Mouse (Mus musculus) lung, embryonic 14.5 days (tissue): ENCODE measurements around the gene Bach2. TPM values are rescaled to one million over a fixed set of nuclear protein-coding genes. Genes with fewer than 3 reads are reported as not detected.

Source experiments
- ATAC-seq: fragments of 200-750 bp; cut with Nextera tagmentation; 2 replicates; pipeline ENCODE4 v1.8.0; 2017; ENCODE audit warnings: mild to moderate bottlenecking, moderate TSS enrichment, moderate library complexity; ENCODE audit not compliant: insufficient read depth
- DNase-seq: peaks from one replicate; pipeline ENCODE4 v3.0.0-alpha.2; 2015
- H3K27ac ChIP-seq: fragments of 300-500 bp; sonication (generic); 2 replicates; pipeline ENCODE4 v1.5.1; 2014; ENCODE audit warnings: low read depth, mild to moderate bottlenecking, moderate library complexity
- H3K27me3 ChIP-seq: fragments of 300-500 bp; sonication (generic); 2 replicates; pipeline ENCODE4 v1.6.1; 2014; ENCODE audit warnings: low read length, control low read depth; ENCODE audit not compliant: insufficient read depth
- H3K36me3 ChIP-seq: fragments of 300-500 bp; sonication (generic); 2 replicates; pipeline ENCODE4 v1.6.1; 2014; ENCODE audit warnings: control low read depth; ENCODE audit not compliant: insufficient read depth
- H3K4me1 ChIP-seq: fragments of 300-500 bp; sonication (generic); 2 replicates; pipeline ENCODE4 v1.6.1; 2014; ENCODE audit warnings: antibody characterized with exemption, control low read depth; ENCODE audit not compliant: insufficient read depth
- H3K4me2 ChIP-seq: fragments of 300-500 bp; sonication (generic); 2 replicates; pipeline ENCODE4 v1.6.1; 2014; ENCODE audit warnings: mild to moderate bottlenecking
- H3K4me3 ChIP-seq: fragments of 300-500 bp; sonication (generic); 2 replicates; pipeline ENCODE4 v1.5.1; 2014; ENCODE audit warnings: low read depth, low read length
- H3K9ac ChIP-seq: fragments of 300-500 bp; sonication (generic); 2 replicates; pipeline ENCODE4 v1.6.1; 2014
- H3K9me3 ChIP-seq: fragments of 300-500 bp; sonication (generic); 2 replicates; pipeline ENCODE4 v1.6.1; 2016; ENCODE audit warnings: low read depth, low read length, control low read depth
- CTCF ChIP-seq: IDR thresholded peaks from 2 replicates; pipeline ENCODE4 v1.5.1; 2016; ENCODE audit warnings: antibody characterized with exemption, low read depth
- WGBS: fragments of 180-500 bp; shearing (Covaris S2); extraction: QIAGEN DNeasy Blood & Tissue Kit; methylation state at CpG from one replicate; pipeline ENCODE4 v1.1.7; 2014; 5-methylcytosine and 5-hydroxymethylcytosine counted together
- polyA plus RNA-seq: library from polyadenylated mRNA; unstranded; fragments of >200 nt; fragmentation: Nextera tagmentation; extraction: Ambion mirVana; gene quantifications from 2 replicates; pipeline ENCODE4 v1.2.1, GENCODE M21; 2014

Bach2 gene
- polyA plus RNA-seq, 1 experiment from 2014 or later, result 16.1 TPM

GRCm38 (mm10) chr4:32223563-32223962 is 15.0 kb upstream of the Bach2 start:
- Histone ChIP-seq H3K36me3 (no peaks in the 10 kb centered on the region), H3K9ac (no peak overlapping the region), H3K27me3 (no peaks in the 10 kb centered on the region), H3K9me3 (no peaks in the 10 kb centered on the region), H3K4me3 (no peak overlapping the region), H3K27ac (no peak overlapping the region), H3K4me1 (peaks cover 6% of the 10 kb centered on the region; the same call in 1 of the 2 replicates), H3K4me2 (no peak overlapping the region)
- DNase-seq, result no peak
- no peak for TF ChIP-seq CTCF
- ATAC-seq, result no peak

- Histone ChIP-seq H3K36me3 (no peaks in the 10 kb centered on the region), H3K9me3 (no peaks in the 10 kb centered on the region), H3K4me1 (no peaks in the 10 kb centered on the region), H3K4me2 (no peak overlapping the region), H3K27me3 (no peaks in the 10 kb centered on the region), H3K4me3 (no peak overlapping the region), H3K27ac (no peak overlapping the region), H3K9ac (no peak overlapping the region)
- no peak for DNase-seq
- WGBS, result 94% methylated on average over 2 of the region's 2 CpGs
- ATAC-seq, result no peak
- TF ChIP-seq CTCF, result no peak
These were observed 13.4 kb upstream of the Bach2 start for GRCm38 (mm10) chr4:32225191-32225590.

- Histone ChIP-seq H3K9me3 (no peaks in the 10 kb centered on the region), H3K4me1 (no peaks in the 10 kb centered on the region), H3K27me3 (no peaks in the 10 kb centered on the region), H3K9ac (no peak overlapping the region), H3K4me3 (no peak overlapping the region), H3K27ac (no peak overlapping the region), H3K36me3 (no peaks in the 10 kb centered on the region), H3K4me2 (no peak overlapping the region)
- ATAC-seq, result peak; percentile 38; the same call in 1 of the 2 replicates
- DNase-seq, result no peak
- TF ChIP-seq CTCF, result no peak
- 50% methylated on average over 8 of the region's 8 CpGs for WGBS
These were observed 10.5 kb upstream of the Bach2 start for GRCm38 (mm10) chr4:32227970-32228557.

- no peaks in the 10 kb centered on the region for H3K9me3 ChIP-seq
- 84% methylated on average over 10 of the region's 10 CpGs for WGBS
- H3K4me2 ChIP-seq, result no peak overlapping the region
- no peak for TF ChIP-seq CTCF
- no peak for DNase-seq
- H3K9ac ChIP-seq, result no peak overlapping the region
- no peak overlapping the region for H3K27ac ChIP-seq
- no peaks in the 10 kb centered on the region for H3K27me3 ChIP-seq
- no peak overlapping the region for H3K4me3 ChIP-seq
- H3K36me3 ChIP-seq, result no peaks in the 10 kb centered on the region
- ATAC-seq, result no peak
- H3K4me1 ChIP-seq, result no peaks in the 10 kb centered on the region
These were observed 9.3 kb upstream of the Bach2 start for GRCm38 (mm10) chr4:32229266-32229665.

- Histone ChIP-seq H3K27me3 (no peaks in the 10 kb centered on the region), H3K36me3 (no peaks in the 10 kb centered on the region), H3K9ac (no peak overlapping the region), H3K9me3 (no peaks in the 10 kb centered on the region), H3K27ac (no peak overlapping the region), H3K4me3 (no peak overlapping the region), H3K4me2 (no peak overlapping the region), H3K4me1 (no peaks in the 10 kb centered on the region)
- TF ChIP-seq CTCF, result no peak
- no peak for ATAC-seq
- 73% methylated on average over 11 of the region's 11 CpGs for WGBS
- no peak for DNase-seq
These were observed 7.1 kb upstream of the Bach2 start for GRCm38 (mm10) chr4:32231258-32232055.

- no peak overlapping the region for H3K27ac ChIP-seq
- no peaks in the 10 kb centered on the region for H3K4me1 ChIP-seq
- H3K9ac ChIP-seq, result no peak overlapping the region
- no peak overlapping the region for H3K4me3 ChIP-seq
- H3K4me2 ChIP-seq, result no peak overlapping the region
- no peak for TF ChIP-seq CTCF
- WGBS, result 62% methylated on average over 16 of the region's 16 CpGs
- no peak for DNase-seq
- H3K27me3 ChIP-seq, result no peaks in the 10 kb centered on the region
- no peaks in the 10 kb centered on the region for H3K9me3 ChIP-seq
- H3K36me3 ChIP-seq, result no peaks in the 10 kb centered on the region
- no peak for ATAC-seq
These were observed 2.5 kb upstream of the Bach2 start for GRCm38 (mm10) chr4:32235920-32236705.
